Mouse (Mus musculus) adrenal gland, adult (tissue): ENCODE data around the gene Pgpep1.

ENCODE experiments used
- DNase-seq, 2 experiments: peaks; one replicate each; pipeline ENCODE4 v3.0.0; 2022 to 2023; ENCODE audit warnings: low spot score in 1 of 2; ENCODE audit not compliant: inconsistent age in 2 of 2

Pgpep1 gene

DNA sequence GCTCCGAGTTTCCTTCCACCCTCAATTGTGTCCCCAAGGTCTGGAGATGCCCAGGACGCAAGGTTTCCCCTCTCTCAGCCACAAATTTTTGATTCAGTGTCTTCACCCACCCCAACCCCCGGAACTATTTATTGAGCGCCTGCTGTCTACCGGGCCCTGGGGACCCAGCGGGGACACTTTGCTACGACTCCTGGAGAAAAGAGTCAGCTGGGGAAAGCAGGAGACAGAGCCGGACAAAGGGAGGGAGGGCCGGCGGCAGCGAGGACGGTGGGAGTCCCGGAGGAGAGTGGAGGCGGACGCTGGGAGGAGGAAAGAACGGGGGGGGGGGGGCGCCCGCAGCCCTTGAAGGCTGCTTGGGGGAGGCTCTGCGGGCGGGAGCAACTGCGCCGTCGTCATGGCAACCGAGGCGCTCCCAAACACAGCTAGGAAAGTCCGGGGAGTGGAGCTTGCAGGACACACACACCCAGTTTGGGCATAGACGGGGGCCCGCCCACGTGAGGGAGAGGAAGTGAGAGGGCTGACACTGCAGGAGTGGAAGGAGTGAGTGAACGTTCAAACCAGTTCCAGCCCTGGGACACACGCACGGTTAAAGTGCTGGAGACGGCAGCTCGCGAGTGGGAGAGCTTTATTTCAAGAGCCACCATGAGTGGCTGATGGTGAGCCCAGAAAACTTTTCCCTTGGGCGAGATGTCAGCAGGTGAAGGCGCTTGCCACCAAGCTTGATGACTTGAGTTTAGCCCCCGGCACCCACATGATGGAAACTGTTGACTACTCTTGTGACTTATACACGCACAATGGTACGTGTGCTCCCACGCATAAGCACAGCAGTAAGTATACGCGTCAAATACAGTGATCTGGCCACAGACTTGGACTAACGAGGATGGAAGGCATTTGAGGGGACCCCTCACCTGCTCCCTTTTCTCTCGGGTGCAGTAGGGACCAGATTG is 50.1 kb downstream of the Pgpep1 start:
- peak; percentile 94 to 95 for DNase-seq

DNA sequence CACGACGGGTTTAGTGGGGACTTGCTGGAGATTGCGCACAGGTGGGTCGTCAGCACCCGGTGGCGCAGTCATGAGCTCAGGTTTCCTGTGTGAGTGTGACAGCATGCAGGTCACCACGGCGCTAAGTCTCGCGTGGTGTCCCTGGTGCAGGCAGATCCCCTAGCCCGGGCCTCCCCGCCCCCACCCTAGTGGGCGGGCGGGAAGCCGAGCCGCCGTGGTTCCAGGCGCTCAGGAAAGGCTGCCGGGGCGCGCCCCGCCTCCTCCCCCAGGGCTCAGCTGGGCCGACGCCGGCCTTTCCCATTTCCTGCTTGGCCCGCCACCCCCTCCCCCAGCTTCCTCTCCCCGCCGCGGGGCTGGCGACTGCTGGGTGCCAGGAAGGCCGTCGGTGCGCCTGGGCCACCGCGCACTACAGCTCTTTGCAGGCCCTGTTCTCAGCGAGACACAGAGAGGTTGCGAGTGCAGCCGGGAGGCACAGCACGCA is 50.8 kb downstream of the Pgpep1 start:
- DNase-seq = peak in 1 of 2 experiments; percentile 93

DNA sequence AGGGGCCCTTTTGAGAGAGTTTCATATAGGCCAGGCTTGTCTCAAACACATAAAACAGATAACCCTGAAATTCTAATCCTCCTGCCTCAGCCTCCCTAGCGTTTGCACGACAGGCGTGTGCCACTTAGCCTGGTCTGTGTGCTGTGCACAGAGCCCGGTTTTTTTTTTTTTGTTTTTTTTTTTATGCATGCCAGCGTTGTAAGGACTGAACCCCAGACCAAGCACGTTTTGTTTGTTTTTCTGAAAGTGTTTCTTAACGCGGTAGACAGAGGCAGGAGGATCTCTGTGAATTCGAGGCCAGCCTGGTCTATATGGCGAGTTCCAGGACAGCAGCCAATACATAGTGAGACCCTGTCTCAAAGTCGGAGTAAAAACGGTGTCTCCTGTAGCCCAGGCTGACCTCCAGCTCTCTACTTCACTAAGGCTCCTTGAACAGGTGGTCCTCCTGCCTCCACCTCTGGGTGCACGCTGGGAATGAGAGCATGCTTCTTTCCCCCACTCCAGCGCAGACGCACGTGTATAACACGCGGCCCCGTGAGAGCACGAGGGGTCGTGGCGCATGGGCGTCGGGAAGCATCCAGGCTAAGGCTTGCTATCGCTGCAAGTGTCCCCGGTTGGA is 51.3 kb downstream of the Pgpep1 start, which contains the start of gene Ssbp4:
Gene Ssbp4, minus strand, starts transcription at position 124 of the 619 bp plus-strand sequence.
- no peak for DNase-seq

DNA sequence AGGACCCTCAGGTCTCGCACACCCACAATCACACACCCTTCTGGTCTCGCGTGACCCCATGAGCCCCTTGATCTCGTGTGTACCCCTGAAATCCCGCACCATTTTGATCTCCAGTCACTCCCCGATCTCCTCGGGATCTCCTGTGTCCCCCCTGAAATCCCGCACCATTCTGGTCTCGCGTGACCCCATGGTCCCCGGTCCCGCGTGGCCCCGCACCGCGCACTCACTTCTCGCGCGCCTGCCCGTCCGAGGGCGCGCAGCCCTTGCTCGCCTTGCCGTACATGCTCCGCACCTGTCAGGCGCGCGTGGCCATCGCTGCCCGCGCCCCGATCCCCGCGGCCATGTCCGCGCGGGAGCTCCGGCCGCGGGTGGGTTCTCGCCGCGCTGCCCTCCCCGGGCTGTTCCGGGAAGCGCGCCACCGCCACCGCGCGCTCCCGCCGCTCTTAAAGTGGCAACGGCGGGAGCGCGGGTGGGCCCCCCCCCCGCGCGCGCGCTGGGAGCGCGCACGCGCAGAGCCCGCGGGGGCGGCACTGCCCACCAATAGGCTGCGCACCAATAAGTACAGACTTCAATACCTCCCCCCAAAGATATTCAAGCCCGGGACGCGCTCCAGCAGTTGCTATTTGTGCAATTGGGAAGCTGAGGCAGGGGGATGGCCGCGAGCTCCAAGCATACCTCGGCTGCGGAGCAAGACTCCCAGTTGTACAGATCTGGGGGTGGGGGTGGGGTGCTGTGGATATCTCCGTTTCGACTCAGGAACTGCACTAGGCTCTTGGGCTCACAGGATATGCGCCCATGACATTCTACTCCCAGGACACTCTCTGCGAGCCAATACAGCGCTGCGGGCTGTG is 52.1 kb downstream of the Pgpep1 start:
- peak; percentile 63 to 85 for DNase-seq

DNA sequence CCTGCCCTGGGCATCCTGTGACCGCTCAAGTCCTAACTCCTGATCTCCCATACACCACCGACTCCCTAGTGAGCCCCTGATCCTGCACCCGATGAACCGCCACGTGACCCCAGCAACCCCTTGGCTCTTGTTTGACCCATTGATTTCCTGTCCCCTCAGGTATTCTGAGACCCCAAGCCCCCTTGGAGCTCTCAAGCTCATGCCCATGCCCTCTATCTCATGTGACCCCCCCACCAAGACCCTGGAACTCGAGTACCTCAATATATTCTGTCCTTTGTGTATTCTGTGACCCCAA is 52.6 kb downstream of the Pgpep1 start:
- peak; percentile 60 to 78 for DNase-seq

DNA sequence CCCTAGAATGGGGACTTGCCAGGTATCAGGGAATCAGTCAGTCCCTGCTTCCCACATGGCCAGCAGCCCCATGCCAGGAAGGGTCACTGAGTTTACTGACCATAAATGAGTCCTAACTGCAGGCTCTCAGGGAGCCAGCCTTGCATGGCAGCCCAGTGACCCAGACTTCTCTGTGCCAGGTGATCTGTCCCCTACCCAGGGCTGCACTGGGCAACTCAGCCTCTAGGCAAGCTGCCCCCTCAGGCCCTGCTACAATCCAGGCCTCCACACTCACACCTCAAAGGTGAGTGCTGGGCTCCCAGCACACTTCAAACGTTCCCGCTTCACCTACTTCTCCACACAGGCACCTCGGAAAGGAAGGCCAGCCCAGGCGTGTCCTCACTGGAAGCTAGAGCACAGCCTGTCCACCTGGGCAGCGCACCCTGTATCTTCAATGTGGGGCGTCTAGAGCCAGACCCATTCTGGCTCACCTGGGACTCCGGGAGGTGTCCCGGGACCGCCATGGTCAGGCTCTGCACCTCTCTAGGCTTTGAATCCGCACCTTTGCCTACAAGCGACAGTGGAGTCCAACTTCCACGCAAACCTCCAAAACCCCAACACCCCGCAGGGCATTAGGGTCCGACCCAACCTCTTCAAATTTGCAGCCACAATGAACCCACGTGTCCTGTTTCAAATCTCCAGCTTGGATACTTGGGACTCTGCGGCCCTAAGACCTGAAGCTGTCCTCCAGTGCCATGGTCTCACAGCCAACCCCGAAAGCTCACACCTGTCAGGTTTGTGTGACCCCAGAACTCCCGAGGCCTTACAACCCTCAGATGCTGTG is 53.2 kb downstream of the Pgpep1 start:
- peak; percentile 37 to 58 for DNase-seq

DNA sequence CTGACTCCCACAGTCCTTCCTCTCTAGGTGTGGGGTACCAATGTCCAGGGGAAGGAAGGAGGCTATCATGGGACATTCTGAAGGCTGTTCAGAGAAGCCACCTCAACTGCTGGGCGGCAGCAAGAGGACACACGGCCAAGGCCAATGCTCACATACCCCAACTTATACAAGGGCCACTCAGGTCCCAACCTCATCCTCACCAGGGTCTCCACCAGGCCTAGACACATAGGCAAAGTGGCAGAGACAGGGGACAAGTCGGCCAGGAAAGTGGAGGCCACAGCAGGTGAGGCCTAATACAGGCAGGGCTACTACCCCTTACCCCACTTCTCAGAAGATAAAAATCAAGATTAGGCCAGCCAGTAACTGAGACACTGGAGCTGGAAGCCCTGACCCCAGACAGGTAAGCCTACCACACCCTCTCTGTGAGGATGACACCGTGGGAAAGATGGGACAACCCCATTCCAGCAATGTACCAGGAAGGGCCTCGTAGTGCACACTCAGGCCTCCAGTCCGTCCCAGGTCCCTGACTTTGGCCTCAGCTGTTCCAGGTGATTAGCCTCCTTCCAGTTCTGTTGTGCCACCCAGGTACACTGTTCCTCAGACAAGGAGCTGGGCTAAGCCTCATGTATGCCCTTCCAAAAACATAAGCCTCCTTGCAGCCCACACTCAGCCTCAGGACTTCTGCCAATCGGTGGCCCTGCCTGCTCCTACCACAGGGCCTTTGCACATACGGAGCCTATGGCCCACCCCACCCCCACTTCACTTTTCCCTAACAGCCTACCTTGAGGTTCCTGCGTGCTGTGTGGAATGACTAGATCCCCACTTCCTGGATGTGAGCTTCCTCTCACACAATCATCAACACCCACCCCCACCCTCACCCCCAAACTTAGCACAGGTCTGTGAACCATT is 54.1 kb downstream of the Pgpep1 start:
- DNase-seq = no peak

DNA sequence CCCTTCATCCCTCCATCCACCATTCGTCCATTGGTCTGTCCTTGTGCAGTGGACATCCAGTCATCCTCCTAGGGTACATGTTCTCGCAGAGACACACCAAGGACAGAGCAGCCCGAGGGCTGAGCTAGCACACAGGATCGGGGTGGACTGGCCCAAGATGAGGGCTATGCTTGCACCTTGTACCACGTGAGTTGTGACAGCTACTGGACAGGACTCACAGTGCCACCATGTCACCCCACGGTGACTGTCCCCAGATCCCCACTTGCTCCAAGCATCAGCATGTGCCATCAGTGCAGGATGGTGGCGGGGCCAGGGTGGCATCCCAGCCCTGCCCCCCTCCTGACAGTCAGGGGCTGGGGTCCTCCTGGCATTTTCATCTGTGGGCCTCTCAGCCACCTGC is 55.6 kb downstream of the Pgpep1 start:
- DNase-seq = peak in 1 of 2 experiments; percentile 40

DNA sequence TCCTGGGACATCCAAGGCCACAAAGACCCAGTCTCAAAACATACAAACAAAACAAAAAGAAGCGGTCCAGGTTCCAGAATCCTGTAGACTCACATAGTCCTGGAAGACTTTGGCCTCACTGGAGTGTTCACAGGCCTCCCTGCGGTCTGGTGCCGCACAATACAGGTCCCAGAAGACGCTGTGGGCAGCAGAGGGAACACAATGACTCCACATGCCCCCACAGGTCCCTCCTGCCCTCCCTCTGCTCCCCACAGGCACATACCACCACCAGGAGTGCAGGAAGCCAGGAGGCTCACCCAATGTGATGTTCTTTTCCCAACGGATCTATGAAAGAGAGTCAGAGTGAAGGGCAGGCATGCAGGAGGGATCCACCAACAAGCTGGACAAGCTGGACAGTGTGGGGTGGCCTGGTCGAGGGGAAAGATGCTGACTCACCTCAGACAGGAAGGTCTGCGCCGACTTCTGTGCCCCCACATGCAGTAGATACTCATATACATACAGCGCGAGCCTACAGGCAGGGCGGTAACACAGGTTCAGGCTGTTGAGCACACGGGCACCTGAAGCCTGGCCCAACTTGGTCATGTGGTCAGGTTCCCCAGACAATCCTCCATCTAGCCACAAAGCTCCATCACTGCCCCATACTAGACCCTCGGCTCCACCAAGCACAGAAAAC is 57.9 kb downstream of the Pgpep1 start:
- no peak for DNase-seq

DNA sequence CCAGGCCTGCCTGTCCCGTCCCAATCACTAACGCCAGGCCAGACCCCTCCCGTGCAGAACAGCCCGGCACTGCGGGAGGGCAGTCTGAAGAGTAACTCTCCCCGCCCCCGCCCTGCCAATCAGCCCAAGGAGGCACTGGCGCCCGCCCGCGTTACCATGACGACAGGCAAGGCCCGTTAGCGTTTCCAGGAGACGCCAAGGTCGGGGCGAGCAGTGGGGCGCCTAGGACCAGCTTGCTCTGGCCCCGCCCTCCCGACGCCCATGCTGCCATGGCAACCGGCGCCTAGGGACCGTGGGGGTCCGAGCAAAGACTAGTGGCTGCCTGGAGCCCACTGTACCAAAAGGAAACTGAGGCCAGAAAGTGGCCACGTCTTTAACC is 58.9 kb downstream of the Pgpep1 start:
- DNase-seq = peak; percentile 93 to 96

DNA sequence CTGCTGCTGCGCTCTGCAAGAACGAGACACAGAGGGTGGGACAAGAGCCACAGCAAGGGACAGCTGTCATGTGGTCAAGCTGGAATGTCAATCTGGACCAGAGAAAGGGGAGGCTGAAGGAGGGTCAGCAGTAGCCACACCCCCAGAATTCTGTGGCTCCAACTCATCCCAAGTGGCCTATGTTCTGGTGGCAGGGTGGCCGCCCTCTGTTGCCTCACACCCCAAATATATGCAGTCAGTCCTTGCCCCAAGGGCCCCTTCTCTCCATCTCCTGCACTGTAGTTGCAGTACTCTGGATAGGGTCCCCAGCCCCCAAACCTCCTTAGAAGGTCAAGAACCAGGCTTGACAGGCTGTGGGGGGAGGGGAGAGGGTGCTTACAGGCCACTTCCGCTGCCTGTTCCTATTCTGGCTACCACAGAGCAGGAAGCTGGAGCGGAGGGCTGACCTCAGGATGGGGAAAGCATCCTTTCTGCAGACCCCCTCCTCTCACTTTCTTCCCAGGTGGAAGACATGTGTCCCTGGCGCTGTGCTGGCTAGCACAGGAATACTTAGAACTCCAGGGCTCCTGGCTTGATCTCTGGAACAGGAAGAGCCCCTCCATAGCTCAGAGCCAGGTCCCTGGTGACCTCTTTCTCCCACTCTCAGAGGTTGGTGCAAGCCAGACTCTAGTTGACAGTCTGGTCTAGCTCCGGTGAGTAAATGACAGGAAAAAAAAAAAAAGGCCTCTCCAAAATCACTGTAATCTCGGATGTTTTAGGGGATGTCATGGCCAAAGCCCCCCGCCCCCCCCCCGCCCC is 59.5 kb downstream of the Pgpep1 start:
- DNase-seq = peak; percentile 62 to 73

DNA sequence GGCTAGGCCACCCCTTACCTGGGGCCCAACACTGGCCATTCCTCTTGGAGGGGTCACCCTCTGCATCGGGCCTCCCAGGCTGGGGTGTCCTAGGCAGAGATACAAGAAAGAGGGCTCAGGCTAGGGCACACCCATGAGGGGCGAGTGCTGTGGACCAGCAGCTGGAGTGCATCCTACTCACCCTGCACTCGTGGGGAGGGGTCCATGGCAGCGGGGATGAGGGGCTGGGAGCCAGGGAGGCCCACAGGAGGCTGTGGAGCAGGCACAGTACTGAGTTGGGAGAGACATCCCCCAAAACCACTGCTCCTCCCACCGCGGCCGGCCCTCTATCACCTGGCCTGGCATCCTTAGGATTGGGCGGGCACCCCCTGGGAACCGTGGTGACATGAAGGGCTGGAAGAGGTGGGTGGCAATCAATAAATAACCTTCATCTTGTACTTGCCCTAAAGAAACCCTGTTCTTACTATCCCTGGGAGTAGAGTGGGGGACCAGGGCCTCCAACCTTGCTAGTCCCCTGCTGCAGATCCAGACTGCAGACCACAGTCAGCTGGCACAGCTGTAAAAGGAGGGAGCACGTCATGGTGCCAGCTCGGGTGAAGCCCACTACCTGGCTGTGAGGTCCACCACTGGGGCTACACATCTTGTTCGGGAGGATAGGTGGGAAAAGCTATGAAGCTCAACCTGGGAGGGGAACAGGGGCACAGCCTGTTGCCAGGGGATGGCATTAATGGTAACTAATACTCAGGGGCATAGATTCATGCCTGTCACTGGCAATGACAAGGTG is 60.5 kb downstream of the Pgpep1 start:
- no peak for DNase-seq

DNA sequence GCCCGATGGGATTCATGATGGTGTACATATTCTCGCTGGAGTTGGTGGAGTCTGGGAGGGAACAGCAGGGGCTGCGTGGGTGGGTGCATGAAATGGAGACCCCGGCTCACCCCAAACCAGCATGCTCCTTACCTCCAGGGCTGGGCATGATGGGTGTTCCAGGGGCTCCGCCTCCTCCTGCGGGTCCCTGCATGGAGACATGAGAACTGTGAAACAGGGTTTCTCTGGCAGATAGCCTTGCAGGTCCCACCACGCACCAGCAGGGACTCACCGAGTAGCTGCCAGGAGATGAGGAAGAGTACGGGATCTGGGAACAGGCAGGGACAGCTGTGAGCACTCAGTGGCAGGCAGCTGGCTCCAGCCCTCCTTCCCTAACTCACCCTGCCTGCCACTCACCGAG is 61.5 kb downstream of the Pgpep1 start:
- DNase-seq = no peak

DNA sequence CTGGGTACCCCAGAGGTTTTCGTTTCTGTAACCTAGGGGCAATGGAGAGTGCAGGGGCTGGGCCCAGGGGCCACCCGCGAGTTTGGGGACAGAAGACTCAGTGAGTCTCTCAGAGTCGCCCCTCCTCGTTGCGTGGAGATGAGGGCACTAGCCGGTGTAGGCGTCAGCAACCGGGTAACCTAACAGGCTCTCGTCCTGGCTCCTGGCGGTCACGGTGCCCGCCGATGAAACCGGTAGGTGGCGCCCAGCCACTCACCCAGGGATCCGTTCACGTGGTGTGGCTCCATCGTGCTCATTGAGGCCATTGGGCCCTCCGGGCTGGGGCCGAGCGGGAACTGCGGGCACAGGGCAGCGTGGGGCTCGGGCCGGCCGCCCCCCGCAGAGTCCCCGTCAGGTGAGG is 61.9 kb downstream of the Pgpep1 start:
- DNase-seq = peak; percentile 90 to 96

DNA sequence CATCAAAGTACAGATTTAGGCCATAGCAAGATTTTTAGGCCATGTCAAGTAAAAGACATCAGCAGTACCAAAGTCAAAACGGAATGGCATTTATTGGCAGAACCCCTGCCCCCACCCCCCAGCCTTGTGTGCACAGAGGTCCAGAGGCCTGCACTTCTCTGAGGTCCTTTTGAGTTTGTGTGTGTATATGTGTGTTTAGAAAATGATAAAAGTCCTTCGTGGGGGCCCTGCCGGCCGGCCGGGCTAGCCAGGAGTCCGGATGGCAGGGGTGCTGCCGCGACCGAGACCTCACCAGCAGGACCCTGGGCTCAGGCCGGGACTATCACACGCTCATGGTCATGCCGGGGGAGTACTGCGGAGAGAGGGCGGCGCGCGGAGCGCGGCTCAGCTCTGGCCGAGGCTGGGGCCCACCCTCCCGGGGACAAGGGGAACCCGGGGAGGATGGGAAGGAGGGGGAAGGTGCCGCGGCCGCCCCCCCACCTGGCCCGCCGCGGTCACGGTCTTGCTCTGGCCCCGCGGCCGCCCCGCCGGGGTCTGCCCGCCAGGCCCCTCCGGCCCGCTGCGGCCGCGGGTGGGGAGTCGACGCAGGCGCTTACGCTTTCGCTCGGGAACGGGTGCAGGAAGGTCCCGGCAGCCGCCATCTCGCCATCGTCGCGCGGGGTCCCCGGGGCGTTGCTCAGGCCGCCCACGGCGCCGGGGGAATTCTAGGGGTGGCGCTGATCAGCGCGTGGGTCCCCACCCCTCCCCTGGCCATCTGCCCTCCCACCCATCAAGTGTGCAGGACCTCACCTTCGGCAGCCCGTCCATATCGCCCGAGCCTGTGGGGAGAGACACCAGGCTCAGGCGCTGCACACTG is 62.5 kb downstream of the Pgpep1 start:
- peak; percentile 61 to 66 for DNase-seq

DNA sequence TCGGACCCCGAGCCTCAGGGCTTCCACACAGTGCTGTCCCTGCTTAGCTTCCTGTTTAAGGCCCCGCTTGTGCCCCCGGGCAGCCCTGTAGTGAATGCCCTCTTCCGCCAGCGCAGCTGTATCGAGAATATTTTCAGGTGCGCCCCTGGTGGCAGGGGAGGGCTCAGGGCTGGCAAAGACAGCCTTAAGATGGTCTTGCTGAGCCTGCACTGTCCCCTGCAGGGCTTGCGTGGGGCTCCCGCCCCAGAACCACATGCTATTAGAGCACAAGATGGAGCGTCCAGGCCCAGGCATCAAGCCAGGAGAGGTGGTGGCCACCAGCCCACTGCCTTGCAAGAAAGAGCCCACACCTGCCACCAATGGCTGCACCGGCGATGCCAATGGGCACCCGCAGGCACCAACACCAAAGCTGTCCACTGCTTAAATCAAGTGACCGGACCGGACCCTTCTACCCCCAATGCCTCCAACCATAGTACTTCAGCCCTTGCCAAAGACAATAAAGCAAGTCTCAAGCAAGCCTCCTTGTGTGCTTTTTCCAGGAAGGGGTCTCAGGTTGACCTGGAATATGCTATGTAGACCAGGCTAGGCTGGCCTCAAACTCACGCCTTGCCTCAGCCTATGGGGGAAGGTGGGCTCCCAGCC is 63.3 kb downstream of the Pgpep1 start:
- peak in 1 of 2 experiments; percentile 47 for DNase-seq
